Mouse (Mus musculus) liver (tissue): ENCODE results near the gene Rpl11.
A peak's percentile ranks its signal among the peaks of the same experiment; 100 is the strongest.
"Not testable (repeated sequence)": the region's sequence is repeated elsewhere in the genome, so short reads cannot be mapped to it uniquely, and the experiment has no call there.

Source experiments
- DNase-seq: peaks from one replicate; pipeline ENCODE4 v3.0.0-alpha.2; 2020; ENCODE audit warnings: mixed read lengths

Rpl11 gene

DNA sequence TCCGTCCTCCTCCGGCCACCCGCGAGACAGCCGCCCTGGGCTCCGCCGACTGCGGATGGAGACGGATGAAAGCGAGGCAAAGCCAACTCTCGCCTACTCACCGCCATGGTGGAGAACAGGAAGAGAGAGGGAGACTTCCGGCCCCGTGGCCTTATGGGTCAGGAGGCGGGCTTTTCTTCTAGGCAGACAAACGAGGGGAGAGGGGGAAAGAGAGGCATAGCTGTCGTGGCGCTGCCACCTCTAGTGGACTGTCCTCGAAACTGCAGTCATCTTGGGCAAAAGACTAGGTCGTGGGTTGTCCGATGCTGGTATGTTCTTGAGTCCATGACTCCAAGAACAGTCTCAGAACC, at the start of gene Rpl11:
TSS of gene Rpl11 (minus strand) at position 182 of the 350 bp plus-strand sequence.
- DNase-seq, result peak; percentile 91

GRCm38 (mm10) chr4:136101753-136102152, 48.5 kb upstream of the Rpl11 start:
- not testable (repeated sequence) for DNase-seq

GRCm38 (mm10) chr4:136100396-136101070, 47.3 kb upstream of the Rpl11 start:
- no peak for DNase-seq

GRCm38 (mm10) chr4:136098446-136098845, 45.2 kb upstream of the Rpl11 start:
- no peak for DNase-seq

- no peak for DNase-seq
Measured at GRCm38 (mm10) chr4:136096446-136097113, 43.4 kb upstream of the Rpl11 start.

GRCm38 (mm10) chr4:136095490-136096105, 42.4 kb upstream of the Rpl11 start:
- DNase-seq, result no peak

- no peak for DNase-seq
Measured at GRCm38 (mm10) chr4:136094519-136095219, 41.4 kb upstream of the Rpl11 start.

GRCm38 (mm10) chr4:136092498-136092897, 39.3 kb upstream of the Rpl11 start:
- no peak for DNase-seq

- DNase-seq, result no peak
Measured at GRCm38 (mm10) chr4:136091346-136091745, 38.1 kb upstream of the Rpl11 start.

DNA sequence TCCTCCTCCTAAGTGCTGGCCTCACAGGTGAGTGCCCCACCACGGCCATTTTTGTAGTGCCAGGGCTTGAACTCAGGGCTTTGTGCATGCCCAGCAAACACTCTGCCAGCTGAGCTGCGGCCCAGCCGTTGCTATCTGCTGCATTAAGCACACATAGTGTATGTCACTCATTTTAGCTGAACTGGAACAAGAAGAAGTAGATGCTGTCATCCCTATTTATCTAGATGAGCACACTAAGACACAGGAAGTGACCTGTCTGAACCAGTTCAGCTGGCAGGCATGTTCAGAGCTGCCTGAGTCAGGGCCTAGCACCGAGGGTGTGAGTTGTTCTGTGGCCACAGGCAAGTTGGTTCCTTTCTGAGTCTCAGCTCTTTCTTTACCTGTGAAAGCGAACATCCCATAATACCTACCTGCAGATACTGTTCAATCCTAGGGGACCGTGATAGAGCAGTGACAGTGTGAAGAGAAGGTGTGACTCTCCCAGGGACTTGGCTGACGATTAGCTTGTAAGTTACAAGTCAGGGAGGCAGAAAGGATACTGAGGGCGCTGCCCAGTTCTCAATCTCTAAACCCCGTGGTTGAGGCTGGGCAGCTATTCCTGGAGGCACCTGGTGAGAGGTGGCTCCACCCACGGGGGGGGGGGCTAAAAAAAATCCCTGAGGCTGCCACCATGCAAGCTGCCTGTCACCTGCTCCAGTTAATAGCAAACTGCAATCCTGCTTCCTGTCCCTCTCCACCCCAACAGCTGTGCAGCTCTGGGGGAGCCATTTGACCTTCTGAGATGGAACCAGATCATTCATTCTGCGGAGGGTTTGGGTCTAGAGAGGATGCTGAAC, 36.7 kb upstream of the Rpl11 start:
- DNase-seq, result no peak

DNA sequence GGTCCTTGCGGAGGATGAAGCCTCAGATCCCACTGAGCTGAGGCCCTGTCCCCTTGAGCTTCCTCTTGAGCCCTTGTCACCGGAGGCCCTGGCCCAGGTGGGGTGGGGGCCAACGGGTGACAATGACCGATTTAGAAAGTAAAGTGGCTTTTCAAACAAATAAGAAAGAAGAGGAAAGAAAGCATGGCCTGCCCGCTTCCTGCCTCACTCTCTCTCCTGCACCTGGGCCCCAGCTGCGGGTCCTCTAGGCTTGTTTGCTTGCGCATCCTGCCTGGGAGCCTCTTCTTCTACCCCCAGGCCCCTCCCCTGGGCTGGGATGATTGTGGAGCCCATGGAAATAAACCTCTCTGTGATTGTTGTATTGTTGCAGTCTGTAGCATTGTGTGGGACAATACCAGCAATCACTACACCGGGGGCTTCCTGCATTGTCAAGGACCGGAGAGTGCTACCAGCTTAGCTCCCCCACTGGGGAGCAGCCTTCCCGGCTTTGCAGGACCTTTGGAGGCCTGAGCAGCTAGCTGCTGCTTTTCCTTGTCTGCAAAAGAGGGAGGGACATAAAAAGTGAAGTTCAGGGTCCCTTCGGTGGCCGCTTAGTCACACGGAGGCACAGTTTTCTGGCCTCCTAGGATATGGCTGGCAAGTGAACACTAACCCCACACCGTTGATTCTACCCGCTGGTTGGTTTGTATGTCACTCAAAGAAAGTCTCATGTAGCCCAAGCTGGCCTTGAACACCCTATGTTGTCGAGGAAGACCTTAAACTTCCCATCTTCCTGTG, 35.9 kb upstream of the Rpl11 start:
- no peak for DNase-seq

- no peak for DNase-seq
Measured at GRCm38 (mm10) chr4:136088364-136088763, 35.1 kb upstream of the Rpl11 start.

DNA sequence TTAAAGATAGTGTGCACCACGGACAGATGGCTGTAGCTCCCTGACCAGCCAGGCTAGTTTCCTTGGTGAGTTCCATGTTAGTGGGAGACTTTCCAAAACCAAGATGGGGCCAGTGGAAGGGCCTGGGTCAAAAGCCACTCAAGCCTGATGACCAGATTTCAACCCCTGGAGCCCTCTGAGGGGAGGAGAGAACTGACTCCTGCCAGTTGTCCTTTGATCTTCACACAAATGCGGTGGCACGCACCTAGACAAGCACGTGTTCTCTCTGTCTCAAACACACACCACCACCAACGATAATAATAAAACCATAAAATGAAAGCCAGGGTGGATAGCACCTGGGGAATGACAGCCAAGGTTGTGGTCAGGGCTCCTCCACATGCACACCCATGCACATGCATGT, 34.0 kb upstream of the Rpl11 start:
- DNase-seq, result no peak

- no peak for DNase-seq
Measured at GRCm38 (mm10) chr4:136084840-136085239, 31.6 kb upstream of the Rpl11 start.

GRCm38 (mm10) chr4:136083269-136084105, 30.3 kb upstream of the Rpl11 start:
- DNase-seq, result no peak

GRCm38 (mm10) chr4:136081729-136082128, 28.5 kb upstream of the Rpl11 start:
- no peak for DNase-seq

GRCm38 (mm10) chr4:136078649-136079048, 25.4 kb upstream of the Rpl11 start:
- DNase-seq, result no peak

GRCm38 (mm10) chr4:136076776-136077538, 23.7 kb upstream of the Rpl11 start:
- DNase-seq, result no peak

- DNase-seq, result peak; percentile 76
Measured at GRCm38 (mm10) chr4:136071178-136071714, 18.0 kb upstream of the Rpl11 start.

- DNase-seq, result no peak
Measured at GRCm38 (mm10) chr4:136070592-136070991, 17.4 kb upstream of the Rpl11 start.
